Mouse (Mus musculus): ENCODE measurements around the gene Bcl2l13. TPM values are rescaled to one million over a fixed set of nuclear protein-coding genes. Genes with fewer than 3 reads are reported as not detected.

Gene Bcl2l13
- total RNA-seq, 4 experiments from 2014 or later: 73.8 to 84.5 (median 80.6) TPM

GRCm38 (mm10) chr6:120929421-120929820 lies 93.4 kb downstream of the Bcl2l13 start:
- DNase-seq (ENCODE audit: low spot score): no peak

GRCm38 (mm10) chr6:120930450-120931306 lies 94.7 kb downstream of the Bcl2l13 start:
- DNase-seq (ENCODE audit: low spot score): no peak

GRCm38 (mm10) chr6:120932597-120932996 lies 96.6 kb downstream of the Bcl2l13 start:
- peak; percentile 51 for DNase-seq (ENCODE audit: low spot score)

- no peak for DNase-seq (ENCODE audit: low spot score)
Measured at GRCm38 (mm10) chr6:120933670-120934069, 97.7 kb downstream of the Bcl2l13 start.

GRCm38 (mm10) chr6:120934176-120934575 lies 98.2 kb downstream of the Bcl2l13 start:
- no peak for DNase-seq (ENCODE audit: low spot score)

- no peak for DNase-seq (ENCODE audit: low spot score)
Measured at GRCm38 (mm10) chr6:120937104-120937617, 101.1 kb downstream of the Bcl2l13 start.

- no peak for DNase-seq (ENCODE audit: low spot score)
Measured at GRCm38 (mm10) chr6:120937999-120938608, 102.1 kb downstream of the Bcl2l13 start.

GRCm38 (mm10) chr6:120938763-120939450 lies 102.9 kb downstream of the Bcl2l13 start:
- no peak for DNase-seq (ENCODE audit: low spot score)

GRCm38 (mm10) chr6:120939783-120940182 lies 103.8 kb downstream of the Bcl2l13 start:
- DNase-seq (ENCODE audit: low spot score): no peak

GRCm38 (mm10) chr6:120940446-120941083 lies 104.6 kb downstream of the Bcl2l13 start:
- DNase-seq (ENCODE audit: low spot score): no peak

- DNase-seq (ENCODE audit: low spot score): no peak
Measured at GRCm38 (mm10) chr6:120941084-120941481, 105.1 kb downstream of the Bcl2l13 start.

GRCm38 (mm10) chr6:120941575-120941974 lies 105.6 kb downstream of the Bcl2l13 start:
- DNase-seq (ENCODE audit: low spot score): no peak

Small RNA genes lying within 50 kb of the gene (microRNA-seq; reads per million reads assigned to microRNA genes)
- not detected for gene Gm25193

Other genes starting within 250 kb of the Bcl2l13 start
- 10 to 100 TPM in 3 of 4 experiments, 1 to 10 TPM in 1; 9.2 to 22.1 (median 14.6) TPM for gene Cecr2, start 169.8 kb upstream of the Bcl2l13 start, total RNA-seq (2022)
- under 1 TPM in 2 of 4 experiments, not detected in 2; 0.14 to 0.34 TPM for gene Slc25a18, start 62.6 kb upstream of the Bcl2l13 start, total RNA-seq (2022)
- 100 to 1,000 TPM; 170 to 181 (median 173) TPM for gene Atp6v1e1, start 13.4 kb upstream of the Bcl2l13 start, total RNA-seq (2022)
- gene Bid, start 80.6 kb downstream of the Bcl2l13 start, total RNA-seq (2022): 1 to 10 TPM in 2 of 4 experiments, under 1 TPM in 2; 0.81 to 1.7 (median 0.95) TPM

Measured in heart, adult 8-10 months (tissue).